Mouse (Mus musculus): ENCODE data around the gene Accs. TPM values are rescaled to one million over a fixed set of nuclear protein-coding genes. Genes with fewer than 3 reads are reported as not detected.

Gene Accs
- polyA plus RNA-seq, 1 experiment from 2014 or later, result 5.6 TPM

- Histone ChIP-seq H3K9ac (replicated peaks; ENCODE audit: low read length) (no peak overlapping the region), H3K36me3 (ENCODE audit: control insufficient read depth, insufficient read depth, low read length) (peaks cover 71% of the 10 kb centered on the region), H3K4me2 (ENCODE audit: low read length) (no peak overlapping the region), H3K27ac (replicated peaks; ENCODE audit: low read depth, low read length) (no peak overlapping the region), H3K4me3 (replicated peaks; ENCODE audit: low read depth, low read length) (no peak overlapping the region), H3K27me3 (ENCODE audit: control insufficient read depth, insufficient read depth, low read length) (no peaks in the 10 kb centered on the region), H3K9me3 (ENCODE audit: control insufficient read depth, low read length) (no peaks in the 10 kb centered on the region), H3K4me1 (ENCODE audit: control insufficient read depth, insufficient read depth, low read length) (no peaks in the 10 kb centered on the region)
- WGBS, result 12% methylated on average over 2 of the region's 2 CpGs
- no peak for ATAC-seq (ENCODE audit: low FRiP score, low TSS enrichment)
- DNase-seq, result peak; percentile 55
These were observed 39.8 kb downstream of the Accs start for GRCm38 (mm10) chr2:93809931-93810330.

DNA sequence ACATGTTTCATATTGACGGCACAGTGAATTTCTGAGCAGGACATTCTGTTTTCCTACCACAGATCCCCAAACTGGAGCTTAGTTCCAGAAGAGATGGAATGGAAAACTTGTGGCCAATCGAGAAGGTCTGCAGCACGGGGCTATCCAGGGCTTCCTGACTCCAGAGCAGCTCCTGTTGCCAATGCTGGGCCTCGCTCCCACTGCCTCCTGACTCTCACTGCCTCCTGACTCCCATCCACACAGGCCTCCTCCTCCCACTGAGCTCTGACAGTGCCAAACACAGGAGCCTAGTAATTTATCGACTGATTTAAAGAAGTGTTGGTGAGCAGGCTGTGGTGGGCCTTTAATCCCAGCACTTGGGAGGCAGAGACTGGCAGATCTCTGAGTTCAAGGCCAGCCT lies 41.7 kb downstream of the Accs start:
- ATAC-seq (ENCODE audit: low FRiP score, low TSS enrichment) (no peak), DNase-seq (no peak)
- H3K27me3 ChIP-seq (ENCODE audit: control insufficient read depth, insufficient read depth, low read length), result no peaks in the 10 kb centered on the region
- peaks cover 80% of the 10 kb centered on the region for H3K36me3 ChIP-seq (ENCODE audit: control insufficient read depth, insufficient read depth, low read length)
- no peak overlapping the region for H3K4me3 ChIP-seq (replicated peaks; ENCODE audit: low read depth, low read length)
- no peak overlapping the region for H3K9ac ChIP-seq (replicated peaks; ENCODE audit: low read length)
- H3K4me1 ChIP-seq (ENCODE audit: control insufficient read depth, insufficient read depth, low read length), result no peaks in the 10 kb centered on the region
- H3K27ac ChIP-seq (replicated peaks; ENCODE audit: low read depth, low read length), result no peak overlapping the region
- WGBS, result 91% methylated on average over 5 of the region's 5 CpGs
- no peak overlapping the region for H3K4me2 ChIP-seq (ENCODE audit: low read length)
- no peaks in the 10 kb centered on the region for H3K9me3 ChIP-seq (ENCODE audit: control insufficient read depth, low read length)

- Histone ChIP-seq H3K4me2 (ENCODE audit: low read length) (no peak overlapping the region), H3K9ac (replicated peaks; ENCODE audit: low read length) (no peak overlapping the region), H3K27me3 (ENCODE audit: control insufficient read depth, insufficient read depth, low read length) (no peaks in the 10 kb centered on the region), H3K9me3 (ENCODE audit: control insufficient read depth, low read length) (no peaks in the 10 kb centered on the region), H3K4me1 (ENCODE audit: control insufficient read depth, insufficient read depth, low read length) (no peaks in the 10 kb centered on the region), H3K27ac (replicated peaks; ENCODE audit: low read depth, low read length) (no peak overlapping the region), H3K36me3 (ENCODE audit: control insufficient read depth, insufficient read depth, low read length) (peaks cover 76% of the 10 kb centered on the region), H3K4me3 (replicated peaks; ENCODE audit: low read depth, low read length) (no peak overlapping the region)
- DNase-seq (no peak), ATAC-seq (ENCODE audit: low FRiP score, low TSS enrichment) (no peak)
- WGBS, result 84% methylated on average over 8 of the region's 8 CpGs
These were observed 42.3 kb downstream of the Accs start for GRCm38 (mm10) chr2:93807440-93807839.

DNA sequence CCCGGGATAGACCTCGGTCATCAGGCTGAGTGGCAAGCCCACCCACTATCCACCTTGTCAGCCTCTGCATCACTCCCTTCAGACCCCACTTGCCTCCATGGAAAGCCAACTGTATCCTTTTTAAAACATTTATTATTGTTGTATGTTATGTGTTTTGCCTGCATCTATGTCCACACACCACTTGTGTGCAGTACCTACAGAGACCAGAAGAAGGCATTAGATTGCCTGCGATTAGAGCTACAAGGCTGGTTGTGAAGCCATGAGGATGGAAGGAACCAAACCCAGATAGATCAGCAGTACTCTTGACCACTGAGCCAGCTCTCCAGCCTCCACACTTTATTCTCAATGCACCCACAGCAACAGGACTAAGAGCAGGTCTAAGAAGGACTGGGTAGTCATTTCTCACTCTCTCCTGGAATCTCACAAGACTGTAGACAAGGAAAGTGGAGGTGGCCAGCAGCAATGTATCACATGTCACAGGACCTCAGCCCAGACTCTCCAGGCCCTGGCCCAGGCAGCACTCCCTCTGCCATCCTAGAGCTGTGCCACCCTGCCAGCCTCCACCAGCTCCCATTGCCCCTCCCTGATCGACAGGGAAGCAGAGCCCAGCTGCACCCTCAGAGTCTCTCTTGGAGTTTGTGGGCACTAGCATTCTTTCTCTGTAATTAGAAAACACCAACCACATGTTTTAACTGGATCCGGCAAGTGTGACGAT lies 43.1 kb downstream of the Accs start:
- Histone ChIP-seq H3K4me2 (ENCODE audit: low read length) (no peak overlapping the region), H3K36me3 (ENCODE audit: control insufficient read depth, insufficient read depth, low read length) (peaks cover 76% of the 10 kb centered on the region), H3K27ac (replicated peaks; ENCODE audit: low read depth, low read length) (no peak overlapping the region), H3K27me3 (ENCODE audit: control insufficient read depth, insufficient read depth, low read length) (no peaks in the 10 kb centered on the region), H3K4me3 (replicated peaks; ENCODE audit: low read depth, low read length) (no peak overlapping the region), H3K9me3 (ENCODE audit: control insufficient read depth, low read length) (no peaks in the 10 kb centered on the region), H3K9ac (replicated peaks; ENCODE audit: low read length) (no peak overlapping the region), H3K4me1 (ENCODE audit: control insufficient read depth, insufficient read depth, low read length) (no peaks in the 10 kb centered on the region)
- DNase-seq (no peak), ATAC-seq (ENCODE audit: low FRiP score, low TSS enrichment) (no peak)
- WGBS, result 96% methylated on average over 6 of the region's 6 CpGs

GRCm38 (mm10) chr2:93805523-93805922 lies 44.2 kb downstream of the Accs start:
- Histone ChIP-seq H3K4me1 (ENCODE audit: control insufficient read depth, insufficient read depth, low read length) (no peaks in the 10 kb centered on the region), H3K9me3 (ENCODE audit: control insufficient read depth, low read length) (no peaks in the 10 kb centered on the region), H3K9ac (replicated peaks; ENCODE audit: low read length) (no peak overlapping the region), H3K4me2 (ENCODE audit: low read length) (no peak overlapping the region), H3K4me3 (replicated peaks; ENCODE audit: low read depth, low read length) (no peak overlapping the region), H3K27ac (replicated peaks; ENCODE audit: low read depth, low read length) (no peak overlapping the region), H3K27me3 (ENCODE audit: control insufficient read depth, insufficient read depth, low read length) (no peaks in the 10 kb centered on the region), H3K36me3 (ENCODE audit: control insufficient read depth, insufficient read depth, low read length) (peaks cover 68% of the 10 kb centered on the region)
- no peak for DNase-seq
- 88% methylated on average over 4 of the region's 4 CpGs for WGBS
- no peak for ATAC-seq (ENCODE audit: low FRiP score, low TSS enrichment)

- no peak overlapping the region for H3K9ac ChIP-seq (replicated peaks; ENCODE audit: low read length)
- no peaks in the 10 kb centered on the region for H3K9me3 ChIP-seq (ENCODE audit: control insufficient read depth, low read length)
- H3K4me3 ChIP-seq (replicated peaks; ENCODE audit: low read depth, low read length), result no peak overlapping the region
- H3K4me1 ChIP-seq (ENCODE audit: control insufficient read depth, insufficient read depth, low read length), result no peaks in the 10 kb centered on the region
- no peak overlapping the region for H3K27ac ChIP-seq (replicated peaks; ENCODE audit: low read depth, low read length)
- DNase-seq, result no peak
- WGBS, result 78% methylated on average over 5 of the region's 5 CpGs
- peaks cover 64% of the 10 kb centered on the region for H3K36me3 ChIP-seq (ENCODE audit: control insufficient read depth, insufficient read depth, low read length)
- no peak overlapping the region for H3K4me2 ChIP-seq (ENCODE audit: low read length)
- H3K27me3 ChIP-seq (ENCODE audit: control insufficient read depth, insufficient read depth, low read length), result no peaks in the 10 kb centered on the region
- ATAC-seq (ENCODE audit: low FRiP score, low TSS enrichment), result no peak
These were observed 44.7 kb downstream of the Accs start for GRCm38 (mm10) chr2:93805066-93805465.

DNA sequence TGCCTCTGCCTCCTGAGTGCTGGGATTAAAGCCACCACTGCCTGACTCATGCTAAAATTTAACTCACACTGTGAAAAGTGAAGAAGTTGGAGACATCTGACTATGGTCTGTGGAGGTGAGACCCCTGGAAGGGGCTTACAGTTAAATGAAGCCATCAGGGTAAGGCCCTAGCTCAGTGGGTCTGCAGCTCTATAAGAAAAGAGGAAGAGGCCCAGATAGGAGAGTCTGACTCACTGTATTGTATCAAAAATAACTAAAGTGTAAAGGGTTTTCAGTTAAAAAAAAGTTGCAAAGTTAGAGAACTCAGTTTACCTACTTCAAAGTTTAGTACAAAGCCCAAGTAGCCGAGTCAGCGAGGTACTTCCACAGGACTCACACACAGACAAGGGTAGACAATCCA lies 46.8 kb downstream of the Accs start:
- DNase-seq, result no peak
- peaks cover 62% of the 10 kb centered on the region for H3K36me3 ChIP-seq (ENCODE audit: control insufficient read depth, insufficient read depth, low read length)
- H3K9me3 ChIP-seq (ENCODE audit: control insufficient read depth, low read length), result no peaks in the 10 kb centered on the region

DNA sequence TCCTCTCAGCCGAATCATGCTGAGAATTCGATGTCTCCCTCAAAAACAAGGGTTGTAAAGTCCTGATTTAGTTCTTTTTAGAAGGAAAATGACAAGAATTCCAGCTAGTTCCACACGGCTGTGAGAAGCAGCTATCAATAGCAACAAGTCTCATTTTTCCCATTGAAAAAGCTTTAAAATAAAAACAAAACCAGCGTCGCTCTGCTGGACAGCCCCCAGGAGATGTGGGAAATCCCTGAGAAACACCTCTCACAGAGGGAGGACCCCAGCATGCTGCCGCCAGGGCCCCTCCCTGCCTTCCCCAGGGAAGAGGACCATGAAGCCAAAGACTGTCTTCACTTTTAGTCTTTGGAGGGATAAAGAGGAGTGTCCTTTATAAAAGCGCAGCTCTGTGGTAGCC lies 48.6 kb downstream of the Accs start:
- no peaks in the 10 kb centered on the region for H3K4me1 ChIP-seq (ENCODE audit: control insufficient read depth, insufficient read depth, low read length)
- H3K27ac ChIP-seq (replicated peaks; ENCODE audit: low read depth, low read length), result no peak overlapping the region
- no peaks in the 10 kb centered on the region for H3K27me3 ChIP-seq (ENCODE audit: control insufficient read depth, insufficient read depth, low read length)
- DNase-seq (no peak), ATAC-seq (ENCODE audit: low FRiP score, low TSS enrichment) (no peak)
- no peaks in the 10 kb centered on the region for H3K9me3 ChIP-seq (ENCODE audit: control insufficient read depth, low read length)
- no peak overlapping the region for H3K4me2 ChIP-seq (ENCODE audit: low read length)
- peaks cover 64% of the 10 kb centered on the region for H3K36me3 ChIP-seq (ENCODE audit: control insufficient read depth, insufficient read depth, low read length)
- H3K4me3 ChIP-seq (replicated peaks; ENCODE audit: low read depth, low read length), result no peak overlapping the region
- WGBS, result 73% methylated on average over 7 of the region's 7 CpGs
- H3K9ac ChIP-seq (replicated peaks; ENCODE audit: low read length), result no peak overlapping the region

More for the DNA sequence above, 46.8 kb downstream of the Accs start:
- 95% methylated on average over 2 of the region's 2 CpGs for WGBS
- H3K4me1 ChIP-seq (ENCODE audit: control insufficient read depth, insufficient read depth, low read length), result no peaks in the 10 kb centered on the region
- no peak overlapping the region for H3K4me2 ChIP-seq (ENCODE audit: low read length)
- H3K27me3 ChIP-seq (ENCODE audit: control insufficient read depth, insufficient read depth, low read length), result no peaks in the 10 kb centered on the region
- H3K27ac ChIP-seq (replicated peaks; ENCODE audit: low read depth, low read length), result no peak overlapping the region
- no peak for ATAC-seq (ENCODE audit: low FRiP score, low TSS enrichment)
- H3K4me3 ChIP-seq (replicated peaks; ENCODE audit: low read depth, low read length), result no peak overlapping the region
- no peak overlapping the region for H3K9ac ChIP-seq (replicated peaks; ENCODE audit: low read length)

DNA sequence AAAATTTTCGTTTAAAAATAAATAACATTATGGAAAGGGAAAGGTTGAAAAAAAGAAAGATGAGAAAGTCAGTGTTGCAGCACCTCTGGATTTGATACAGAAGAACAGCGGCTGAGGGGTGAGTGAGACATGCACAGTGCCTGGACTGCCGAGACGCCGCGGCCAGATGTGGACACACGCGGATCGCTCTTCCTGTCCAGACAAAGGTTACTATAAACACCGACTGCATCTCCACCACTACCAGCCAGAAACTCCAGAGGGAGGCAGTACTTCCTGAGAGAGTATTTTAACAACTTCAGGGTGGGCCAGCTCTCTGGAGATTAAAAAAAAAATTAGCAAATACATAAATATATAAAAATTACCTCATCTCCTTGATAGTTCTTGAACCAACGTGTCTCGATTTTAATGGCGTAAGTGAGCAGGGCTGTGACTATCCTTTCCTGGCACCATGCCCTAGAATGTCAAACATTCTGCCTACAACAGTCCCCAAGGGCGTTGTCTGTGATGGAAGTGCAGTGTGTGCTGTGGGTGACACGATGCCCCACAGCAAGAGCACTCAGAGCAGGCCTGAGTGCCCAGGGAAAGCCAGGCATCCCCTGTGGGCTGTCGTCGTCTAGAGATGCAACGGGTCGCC lies 52.5 kb downstream of the Accs start:
- H3K36me3 ChIP-seq (ENCODE audit: control insufficient read depth, insufficient read depth, low read length), result peaks cover 70% of the 10 kb centered on the region
- WGBS, result 89% methylated on average over 19 of the region's 19 CpGs

More for the DNA sequence above, 52.5 kb downstream of the Accs start:
- H3K9ac ChIP-seq (replicated peaks; ENCODE audit: low read length), result no peak overlapping the region
- H3K4me3 ChIP-seq (replicated peaks; ENCODE audit: low read depth, low read length), result no peak overlapping the region
- H3K27me3 ChIP-seq (ENCODE audit: control insufficient read depth, insufficient read depth, low read length), result no peaks in the 10 kb centered on the region
- no peaks in the 10 kb centered on the region for H3K4me1 ChIP-seq (ENCODE audit: control insufficient read depth, insufficient read depth, low read length)
- no peaks in the 10 kb centered on the region for H3K9me3 ChIP-seq (ENCODE audit: control insufficient read depth, low read length)
- no peak overlapping the region for H3K4me2 ChIP-seq (ENCODE audit: low read length)
- ATAC-seq (ENCODE audit: low FRiP score, low TSS enrichment) (no peak), DNase-seq (no peak)
- H3K27ac ChIP-seq (replicated peaks; ENCODE audit: low read depth, low read length), result no peak overlapping the region

Data from midbrain, embryonic 14.5 days (tissue).